Mouse (Mus musculus) intestine, embryonic 15.5 days (tissue): ENCODE measurements around the gene Phc2. TPM values are rescaled to one million over a fixed set of nuclear protein-coding genes. Genes with fewer than 3 reads are reported as not detected.

ENCODE experiments used
- ATAC-seq: fragments of 200-750 bp; cut with Nextera tagmentation; 2 replicates; pipeline ENCODE4 v1.8.0; 2017; ENCODE audit warnings: moderate TSS enrichment, moderate library complexity
- H3K27ac ChIP-seq: fragments of 300-500 bp; sonication (generic); 2 replicates; pipeline ENCODE4 v1.5.1; 2015; ENCODE audit warnings: mild to moderate bottlenecking, inconsistent platforms
- H3K27me3 ChIP-seq: fragments of 300-500 bp; sonication (generic); replicated peaks from 2 replicates; pipeline ENCODE4 v1.6.1; 2015; ENCODE audit warnings: inconsistent platforms
- H3K36me3 ChIP-seq: fragments of 300-500 bp; sonication (generic); 2 replicates; pipeline ENCODE4 v1.6.1; 2015; ENCODE audit warnings: inconsistent platforms
- H3K4me1 ChIP-seq: fragments of 300-500 bp; sonication (generic); replicated peaks from 2 replicates; pipeline ENCODE4 v1.6.1; 2015; ENCODE audit warnings: inconsistent platforms
- H3K4me2 ChIP-seq: fragments of 300-500 bp; sonication (generic); replicated peaks from 2 replicates; pipeline ENCODE4 v1.6.1; 2015; ENCODE audit warnings: mild to moderate bottlenecking, inconsistent platforms
- H3K4me3 ChIP-seq: fragments of 300-500 bp; sonication (generic); replicated peaks from 2 replicates; pipeline ENCODE4 v1.5.1; 2015; ENCODE audit warnings: inconsistent platforms
- H3K9ac ChIP-seq: fragments of 300-500 bp; sonication (generic); 2 replicates; pipeline ENCODE4 v1.6.1; 2015; ENCODE audit warnings: inconsistent platforms
- H3K9me3 ChIP-seq: fragments of 300-500 bp; sonication (generic); 2 replicates; pipeline ENCODE4 v1.6.1; 2016; ENCODE audit warnings: inconsistent platforms
- WGBS: fragments of 180-500 bp; shearing (Covaris S2); methylation state at CpG from one replicate; pipeline ENCODE4 v1.1.7; 2015; 5-methylcytosine and 5-hydroxymethylcytosine counted together
- polyA plus RNA-seq: library from polyadenylated mRNA; unstranded; fragments of >200 nt; fragmentation: Nextera tagmentation; extraction: Ambion mirVana; gene quantifications from 2 replicates; pipeline ENCODE4 v1.2.1, GENCODE M21; 2015

The Phc2 gene
- polyA plus RNA-seq, 1 experiment from 2014 or later: 42.3 TPM

GRCm38 (mm10) chr4:128618963-128619362 is 35.5 kb upstream of the Phc2 start:
- WGBS: 32% methylated on average over 2 of the region's 2 CpGs
- Histone ChIP-seq H3K4me3 (no peak overlapping the region), H3K27ac (peak overlapping the region; percentile 48; the same call in 1 of the 2 replicates)

GRCm38 (mm10) chr4:128620572-128620971 is 33.9 kb upstream of the Phc2 start:
- no peaks in the 10 kb centered on the region for H3K9me3 ChIP-seq
- H3K27ac ChIP-seq: no peak overlapping the region
- no peaks in the 10 kb centered on the region for H3K27me3 ChIP-seq
- H3K4me3 ChIP-seq: no peak overlapping the region
- no peak overlapping the region for H3K9ac ChIP-seq
- H3K4me2 ChIP-seq: no peak overlapping the region
- no peaks in the 10 kb centered on the region for H3K36me3 ChIP-seq
- WGBS: 70% methylated on average over 6 of the region's 6 CpGs
- ATAC-seq: no peak
- H3K4me1 ChIP-seq: peaks cover 10% of the 10 kb centered on the region

More at GRCm38 (mm10) chr4:128618963-128619362, 35.5 kb upstream of the Phc2 start:
- H3K9me3 ChIP-seq: no peaks in the 10 kb centered on the region
- no peak overlapping the region; the same call in 1 of the 2 replicates for H3K4me2 ChIP-seq
- ATAC-seq: no peak
- peaks cover 10% of the 10 kb centered on the region for H3K4me1 ChIP-seq
- no peaks in the 10 kb centered on the region for H3K27me3 ChIP-seq
- no peak overlapping the region for H3K9ac ChIP-seq
- H3K36me3 ChIP-seq: no peaks in the 10 kb centered on the region

- Histone ChIP-seq H3K27ac (no peak overlapping the region), H3K4me2 (no peak overlapping the region), H3K4me1 (peaks cover 10% of the 10 kb centered on the region), H3K27me3 (no peaks in the 10 kb centered on the region), H3K4me3 (no peak overlapping the region), H3K9me3 (no peaks in the 10 kb centered on the region), H3K9ac (no peak overlapping the region), H3K36me3 (no peaks in the 10 kb centered on the region)
- 80% methylated on average over 8 of the region's 8 CpGs for WGBS
- no peak for ATAC-seq
Measured at GRCm38 (mm10) chr4:128621109-128621508, 33.4 kb upstream of the Phc2 start.

GRCm38 (mm10) chr4:128635451-128635850 is 19.1 kb upstream of the Phc2 start:
- no peak overlapping the region for H3K4me3 ChIP-seq
- no peak overlapping the region for H3K9ac ChIP-seq
- H3K36me3 ChIP-seq: no peaks in the 10 kb centered on the region
- ATAC-seq: no peak
- 0 out of 2 replicates have a peak overlapping the region, but pooled peaks have one; percentile 39 for H3K27ac ChIP-seq
- H3K4me1 ChIP-seq: peaks cover 27% of the 10 kb centered on the region
- no peaks in the 10 kb centered on the region for H3K9me3 ChIP-seq
- no peaks in the 10 kb centered on the region for H3K27me3 ChIP-seq
- WGBS: 54% methylated on average over 7 of the region's 7 CpGs
- H3K4me2 ChIP-seq: no peak overlapping the region

GRCm38 (mm10) chr4:128635894-128636585 is 18.5 kb upstream of the Phc2 start:
- Histone ChIP-seq H3K4me3 (no peak overlapping the region), H3K9ac (no peak overlapping the region), H3K9me3 (no peaks in the 10 kb centered on the region), H3K27ac (peak overlapping the region; percentile 39), H3K4me2 (no peak overlapping the region), H3K4me1 (peaks cover 27% of the 10 kb centered on the region), H3K36me3 (no peaks in the 10 kb centered on the region), H3K27me3 (no peaks in the 10 kb centered on the region)
- WGBS: 39% methylated on average over 10 of the region's 10 CpGs
- peak; percentile 46 for ATAC-seq

- H3K4me2 ChIP-seq: no peak overlapping the region
- ATAC-seq: peak; percentile 69
- H3K4me3 ChIP-seq: no peak overlapping the region
- no peaks in the 10 kb centered on the region for H3K9me3 ChIP-seq
- peaks cover 33% of the 10 kb centered on the region for H3K4me1 ChIP-seq
- no peaks in the 10 kb centered on the region for H3K27me3 ChIP-seq
- 29% methylated on average over 11 of the region's 11 CpGs for WGBS
- no peak overlapping the region for H3K9ac ChIP-seq
- no peaks in the 10 kb centered on the region for H3K36me3 ChIP-seq
- peak overlapping the region; percentile 39 for H3K27ac ChIP-seq
Measured at GRCm38 (mm10) chr4:128637250-128637649, 17.3 kb upstream of the Phc2 start.

GRCm38 (mm10) chr4:128638265-128638923 is 16.1 kb upstream of the Phc2 start:
- Histone ChIP-seq H3K9ac (no peak overlapping the region), H3K4me1 (peaks cover 33% of the 10 kb centered on the region), H3K27me3 (no peaks in the 10 kb centered on the region), H3K4me3 (no peak overlapping the region), H3K27ac (0 out of 2 replicates have a peak overlapping the region, but pooled peaks have one; percentile 39), H3K9me3 (no peaks in the 10 kb centered on the region), H3K4me2 (no peak overlapping the region), H3K36me3 (no peaks in the 10 kb centered on the region)
- 76% methylated on average over 18 of the region's 18 CpGs for WGBS
- ATAC-seq: no peak

GRCm38 (mm10) chr4:128641766-128642717 is 12.5 kb upstream of the Phc2 start:
- Histone ChIP-seq H3K4me1 (peaks cover 21% of the 10 kb centered on the region), H3K36me3 (no peaks in the 10 kb centered on the region), H3K9me3 (no peaks in the 10 kb centered on the region), H3K27ac (peak overlapping the region; percentile 54), H3K4me3 (no peak overlapping the region), H3K4me2 (no peak overlapping the region), H3K27me3 (no peaks in the 10 kb centered on the region), H3K9ac (no peak overlapping the region; the same call in 1 of the 2 replicates)
- WGBS: 28% methylated on average over 23 of the region's 23 CpGs
- peak; percentile 46 for ATAC-seq

GRCm38 (mm10) chr4:128645896-128646295 is 8.6 kb upstream of the Phc2 start:
- H3K4me1 ChIP-seq: peaks cover 20% of the 10 kb centered on the region
- H3K27ac ChIP-seq: no peak overlapping the region
- no peak overlapping the region for H3K4me3 ChIP-seq
- no peaks in the 10 kb centered on the region for H3K9me3 ChIP-seq
- no peak for ATAC-seq
- H3K27me3 ChIP-seq: no peaks in the 10 kb centered on the region
- H3K4me2 ChIP-seq: no peak overlapping the region
- H3K9ac ChIP-seq: no peak overlapping the region
- no peaks in the 10 kb centered on the region for H3K36me3 ChIP-seq
- WGBS: 59% methylated on average over 6 of the region's 6 CpGs

- H3K27ac ChIP-seq: no peak overlapping the region
- no peak overlapping the region for H3K4me2 ChIP-seq
- WGBS: 36% methylated on average over 7 of the region's 7 CpGs
Measured at GRCm38 (mm10) chr4:128646762-128647161, 7.7 kb upstream of the Phc2 start.

GRCm38 (mm10) chr4:128648567-128649255 is 5.8 kb upstream of the Phc2 start:
- H3K9me3 ChIP-seq: no peaks in the 10 kb centered on the region
- no peak overlapping the region for H3K4me2 ChIP-seq
- 42% methylated on average over 8 of the region's 8 CpGs for WGBS
- ATAC-seq: peak; percentile 67
- no peaks in the 10 kb centered on the region for H3K27me3 ChIP-seq
- H3K36me3 ChIP-seq: no peaks in the 10 kb centered on the region
- no peak overlapping the region for H3K9ac ChIP-seq
- no peak overlapping the region for H3K27ac ChIP-seq
- H3K4me1 ChIP-seq: peaks cover 21% of the 10 kb centered on the region
- H3K4me3 ChIP-seq: no peak overlapping the region

More at GRCm38 (mm10) chr4:128646762-128647161, 7.7 kb upstream of the Phc2 start:
- ATAC-seq: no peak
- Histone ChIP-seq H3K27me3 (no peaks in the 10 kb centered on the region), H3K4me1 (peaks cover 17% of the 10 kb centered on the region), H3K9me3 (no peaks in the 10 kb centered on the region), H3K4me3 (no peak overlapping the region), H3K9ac (no peak overlapping the region), H3K36me3 (no peaks in the 10 kb centered on the region)
